Mouse (Mus musculus) megakaryocyte, embryonic 14.5 days (primary cell): ENCODE results near the gene Mettl9.

Source experiments
- FLI1 ChIP-seq: IDR thresholded peaks from 2 replicates; pipeline ENCODE4 v1.6.1; 2012; ENCODE audit warnings: low read length, inconsistent platforms, mixed read lengths
- GATA1 ChIP-seq: IDR thresholded peaks from 3 replicates; pipeline ENCODE4 v1.6.1; 2012; ENCODE audit warnings: mixed read lengths, low read length, inconsistent platforms, borderline replicate concordance

DNA sequence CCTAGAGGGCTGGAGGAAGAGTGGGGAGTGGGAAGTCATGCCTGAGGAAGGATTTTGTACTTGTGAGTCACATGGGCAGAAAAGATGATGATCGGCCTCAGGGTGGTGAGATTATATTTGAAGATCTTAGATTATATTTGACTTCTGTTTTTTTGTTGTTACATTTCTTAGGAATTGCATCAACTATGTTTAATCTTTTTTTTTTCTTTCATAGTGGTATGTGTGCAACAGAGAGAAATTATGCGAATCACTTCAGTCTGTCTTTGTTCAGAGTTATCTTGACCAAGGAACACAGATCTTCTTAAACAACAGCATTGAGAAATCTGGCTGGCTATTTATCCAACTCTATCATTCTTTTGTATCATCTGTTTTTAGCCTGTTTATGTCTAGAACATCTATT lies 13.4 kb downstream of the Mettl9 start:
- TF ChIP-seq GATA1 (no peak), FLI1 (no peak)
